Mouse (Mus musculus) midbrain, embryonic 11.5 days (tissue): Measurements from ENCODE around the gene Scaf1. TPM values are rescaled to one million over a fixed set of nuclear protein-coding genes. Genes with fewer than 3 reads are reported as not detected.
A peak's percentile ranks its signal among the peaks of the same experiment; 100 is the strongest.

ENCODE experiments used
- ATAC-seq: fragments of 200-750 bp; cut with Nextera tagmentation; 2 replicates; pipeline ENCODE4 v1.8.0; 2017; ENCODE audit warnings: moderate TSS enrichment, moderate library complexity; ENCODE audit not compliant: low FRiP score
- DNase-seq: peaks from one replicate; pipeline ENCODE4 v3.0.0; 2015; ENCODE audit warnings: low spot score; ENCODE audit errors: missing footprints
- H3K27ac ChIP-seq: fragments of 300-500 bp; sonication (generic); 2 replicates; pipeline ENCODE4 v1.5.1; 2014; ENCODE audit warnings: low read depth, low read length
- H3K27me3 ChIP-seq: fragments of 300-500 bp; sonication (generic); 2 replicates; pipeline ENCODE4 v1.6.1; 2014; ENCODE audit warnings: mild to moderate bottlenecking, low read length, moderate library complexity, mixed read lengths; ENCODE audit not compliant: control insufficient read depth, insufficient read depth
- H3K36me3 ChIP-seq: fragments of 300-500 bp; sonication (generic); 2 replicates; pipeline ENCODE4 v1.6.1; 2014; ENCODE audit warnings: mild to moderate bottlenecking, low read length, moderate library complexity, mixed read lengths; ENCODE audit not compliant: control insufficient read depth, insufficient read depth
- H3K4me1 ChIP-seq: fragments of 300-500 bp; sonication (generic); 2 replicates; pipeline ENCODE4 v1.6.1; 2014; ENCODE audit warnings: low read length; ENCODE audit not compliant: control insufficient read depth, insufficient read depth
- H3K4me2 ChIP-seq: fragments of 300-500 bp; sonication (generic); 2 replicates; pipeline ENCODE4 v1.6.1; 2014; ENCODE audit warnings: mild to moderate bottlenecking, moderate library complexity
- H3K4me3 ChIP-seq: fragments of 300-500 bp; sonication (generic); 2 replicates; pipeline ENCODE4 v1.5.1; 2014; ENCODE audit warnings: low read depth, low read length
- H3K9ac ChIP-seq: fragments of 300-500 bp; sonication (generic); 2 replicates; pipeline ENCODE4 v1.6.1; 2014; ENCODE audit warnings: low read length
- H3K9me3 ChIP-seq: fragments of 300-500 bp; sonication (generic); 2 replicates; pipeline ENCODE4 v1.6.1; 2016; ENCODE audit warnings: low read length; ENCODE audit not compliant: control insufficient read depth
- WGBS: fragments of 180-500 bp; shearing (Covaris S2); extraction: QIAGEN DNeasy Blood & Tissue Kit; methylation state at CpG from one replicate; pipeline ENCODE4 v1.1.7; 2014; 5-methylcytosine and 5-hydroxymethylcytosine counted together
- polyA plus RNA-seq: library from polyadenylated mRNA; unstranded; fragments of >200 nt; fragmentation: Nextera tagmentation; extraction: Ambion mirVana; gene quantifications from 2 replicates; pipeline ENCODE4 v1.2.1, GENCODE M21; 2014

The Scaf1 gene
- polyA plus RNA-seq, 1 experiment from 2014 or later = 43.6 TPM

DNA sequence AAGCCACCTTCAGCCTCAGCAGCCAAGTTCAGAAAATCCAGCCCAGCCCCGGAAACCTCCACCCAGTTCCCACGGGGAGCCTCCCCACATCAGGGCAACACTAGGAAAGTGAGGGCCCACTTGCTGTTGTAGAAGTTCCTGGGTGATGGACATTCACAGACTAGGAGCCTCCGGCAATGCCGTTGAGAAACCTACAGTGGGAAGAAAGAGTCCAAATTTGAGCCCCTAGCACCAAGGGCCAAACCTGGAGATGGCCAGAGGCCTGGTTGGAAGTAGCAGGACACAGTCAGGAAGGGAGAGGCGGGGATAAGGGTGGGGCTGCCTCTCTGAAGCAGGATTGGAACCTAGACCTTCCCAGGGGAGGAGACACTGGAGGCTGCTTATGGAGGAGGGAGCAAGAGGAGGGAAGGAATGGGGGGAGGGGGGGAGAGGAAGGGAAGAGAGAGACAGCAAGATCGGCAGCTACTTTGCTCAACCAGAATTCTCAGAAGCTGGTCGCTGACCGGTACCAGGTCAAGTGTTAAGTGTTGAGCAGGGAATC is 2.9 kb upstream of the Scaf1 start:
- no peak for ATAC-seq
- H3K4me2 ChIP-seq = no peak overlapping the region
- no peak overlapping the region for H3K9ac ChIP-seq

GRCm38 (mm10) chr7:45017242-45018061 is 1.3 kb upstream of the Scaf1 start, which contains the start of gene Rras:
Rras (plus strand) TSS chr7:45017961.
- WGBS = under 1% methylated on average over 33 of the region's 36 CpGs
- peaks cover 17% of the 10 kb centered on the region for H3K4me1 ChIP-seq

More for the DNA sequence above, 2.9 kb upstream of the Scaf1 start:
- DNase-seq = no peak
- no peaks in the 10 kb centered on the region for H3K27me3 ChIP-seq
- WGBS = 44% methylated on average over 8 of the region's 8 CpGs
- no peak overlapping the region for H3K4me3 ChIP-seq
- H3K4me1 ChIP-seq = peaks cover 15% of the 10 kb centered on the region
- no peak overlapping the region for H3K27ac ChIP-seq
- H3K9me3 ChIP-seq = no peaks in the 10 kb centered on the region
- H3K36me3 ChIP-seq = no peaks in the 10 kb centered on the region

DNA sequence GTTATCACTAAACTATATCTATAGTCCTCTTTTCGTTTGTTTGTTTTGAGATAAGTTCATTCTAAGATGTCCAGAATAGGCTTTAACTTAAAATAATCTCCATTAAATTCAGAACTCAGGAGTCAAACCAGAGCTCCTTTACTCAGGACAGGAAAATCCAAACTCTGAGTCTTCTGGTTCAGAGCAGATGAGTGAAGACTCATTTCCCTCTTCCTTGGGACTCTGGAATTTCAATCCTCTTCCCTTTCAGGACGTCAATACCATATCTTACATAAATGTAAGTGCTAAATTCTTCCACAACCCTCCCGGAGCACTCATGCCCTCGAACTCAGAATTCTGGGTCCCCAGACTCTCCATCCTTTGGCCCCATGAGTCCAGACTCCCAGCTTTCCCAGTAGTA is 598 bp upstream of the Scaf1 start:
- Histone ChIP-seq H3K9ac (peak overlapping the region; percentile 58), H3K4me3 (peak overlapping the region; percentile 96), H3K4me1 (peaks cover 17% of the 10 kb centered on the region), H3K4me2 (peak overlapping the region; percentile 65), H3K36me3 (peaks cover 7% of the 10 kb centered on the region), H3K27me3 (no peaks in the 10 kb centered on the region), H3K9me3 (no peaks in the 10 kb centered on the region), H3K27ac (peak overlapping the region; percentile 81)
- ATAC-seq (no peak), DNase-seq (peak; percentile 88)
- WGBS = 5% methylated on average over 4 of the region's 4 CpGs

More at GRCm38 (mm10) chr7:45017242-45018061, 1.3 kb upstream of the Scaf1 start, which contains the start of gene Rras:
- Histone ChIP-seq H3K36me3 (peaks cover under 1% of the 10 kb centered on the region), H3K27ac (peak within 1 kb of the TSS; percentile 81), H3K4me2 (peak within 1 kb of the TSS; percentile 65), H3K9me3 (no peaks in the 10 kb centered on the region), H3K4me3 (peak within 1 kb of the TSS; percentile 96), H3K9ac (peak within 1 kb of the TSS; percentile 63), H3K27me3 (no peaks in the 10 kb centered on the region)
- ATAC-seq (peak; percentile 89), DNase-seq (peak; percentile 99)

GRCm38 (mm10) chr7:45015344-45015956 is 713 bp downstream of the Scaf1 start:
- no peaks in the 10 kb centered on the region for H3K27me3 ChIP-seq
- DNase-seq (no peak), ATAC-seq (no peak)
- H3K4me3 ChIP-seq = peak overlapping the region; percentile 96
- WGBS = 2% methylated on average over 20 of the region's 20 CpGs
- peak overlapping the region; percentile 97 for H3K9ac ChIP-seq
- H3K27ac ChIP-seq = peak overlapping the region; percentile 44; the same call in 1 of the 2 replicates
- H3K4me2 ChIP-seq = peak overlapping the region; percentile 87
- peaks cover 17% of the 10 kb centered on the region for H3K4me1 ChIP-seq
- H3K36me3 ChIP-seq = peaks cover 15% of the 10 kb centered on the region
- H3K9me3 ChIP-seq = no peaks in the 10 kb centered on the region

- DNase-seq (no peak), ATAC-seq (no peak)
- Histone ChIP-seq H3K4me2 (no peak overlapping the region), H3K4me3 (no peak overlapping the region), H3K4me1 (peaks cover 17% of the 10 kb centered on the region), H3K36me3 (peaks cover 21% of the 10 kb centered on the region), H3K27ac (no peak overlapping the region), H3K27me3 (no peaks in the 10 kb centered on the region), H3K9ac (no peak overlapping the region), H3K9me3 (no peaks in the 10 kb centered on the region)
- 97% methylated on average over 3 of the region's 3 CpGs for WGBS
Measured at GRCm38 (mm10) chr7:45014096-45014451, 2.1 kb downstream of the Scaf1 start.

GRCm38 (mm10) chr7:45013366-45014095 is 2.6 kb downstream of the Scaf1 start:
- Histone ChIP-seq H3K27me3 (no peaks in the 10 kb centered on the region), H3K4me1 (peaks cover 17% of the 10 kb centered on the region), H3K9me3 (no peaks in the 10 kb centered on the region), H3K4me3 (no peak overlapping the region), H3K36me3 (peaks cover 21% of the 10 kb centered on the region), H3K9ac (no peak overlapping the region), H3K4me2 (no peak overlapping the region), H3K27ac (no peak overlapping the region)
- 97% methylated on average over 16 of the region's 16 CpGs for WGBS
- DNase-seq (no peak), ATAC-seq (no peak)

- Histone ChIP-seq H3K4me1 (peaks cover 13% of the 10 kb centered on the region), H3K4me3 (no peak overlapping the region), H3K9ac (no peak overlapping the region), H3K4me2 (no peak overlapping the region), H3K27ac (no peak overlapping the region), H3K9me3 (no peaks in the 10 kb centered on the region), H3K27me3 (no peaks in the 10 kb centered on the region), H3K36me3 (peaks cover 28% of the 10 kb centered on the region)
- ATAC-seq (no peak), DNase-seq (no peak)
- WGBS = 90% methylated on average over 4 of the region's 4 CpGs
Measured at GRCm38 (mm10) chr7:45012824-45013223, 3.3 kb downstream of the Scaf1 start.

DNA sequence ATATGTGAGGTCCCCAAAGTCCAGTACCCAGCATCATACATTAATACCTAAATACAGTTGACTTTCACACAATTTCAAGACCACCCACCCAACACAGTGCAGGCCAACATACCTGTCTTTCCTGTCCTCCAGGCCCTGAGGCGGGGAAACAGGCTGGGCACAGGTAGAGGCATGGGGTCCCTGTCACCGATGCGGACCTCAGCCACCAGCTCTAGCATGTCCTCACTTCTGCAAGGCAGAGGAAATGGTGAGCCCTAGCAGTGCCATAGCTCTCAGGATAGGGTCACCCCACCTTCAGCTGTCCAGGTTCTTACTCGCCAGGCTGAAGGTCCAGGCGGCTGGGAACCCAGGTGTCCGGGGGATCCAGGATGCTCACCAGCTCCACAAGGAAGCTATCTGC is 4.2 kb downstream of the Scaf1 start:
- WGBS = 92% methylated on average over 6 of the region's 6 CpGs
- DNase-seq (no peak), ATAC-seq (no peak)
- Histone ChIP-seq H3K27ac (no peak overlapping the region), H3K4me2 (no peak overlapping the region), H3K4me1 (peaks cover 12% of the 10 kb centered on the region), H3K27me3 (no peaks in the 10 kb centered on the region), H3K9ac (no peak overlapping the region), H3K36me3 (peaks cover 35% of the 10 kb centered on the region), H3K9me3 (no peaks in the 10 kb centered on the region), H3K4me3 (no peak overlapping the region)
